Mouse (Mus musculus): ENCODE results near the gene A4galt. TPM values are rescaled to one million over a fixed set of nuclear protein-coding genes. Genes with fewer than 3 reads are reported as not detected.

A4galt gene
- polyA plus RNA-seq, 2 experiments, result 0.07 to 0.08 TPM

DNA sequence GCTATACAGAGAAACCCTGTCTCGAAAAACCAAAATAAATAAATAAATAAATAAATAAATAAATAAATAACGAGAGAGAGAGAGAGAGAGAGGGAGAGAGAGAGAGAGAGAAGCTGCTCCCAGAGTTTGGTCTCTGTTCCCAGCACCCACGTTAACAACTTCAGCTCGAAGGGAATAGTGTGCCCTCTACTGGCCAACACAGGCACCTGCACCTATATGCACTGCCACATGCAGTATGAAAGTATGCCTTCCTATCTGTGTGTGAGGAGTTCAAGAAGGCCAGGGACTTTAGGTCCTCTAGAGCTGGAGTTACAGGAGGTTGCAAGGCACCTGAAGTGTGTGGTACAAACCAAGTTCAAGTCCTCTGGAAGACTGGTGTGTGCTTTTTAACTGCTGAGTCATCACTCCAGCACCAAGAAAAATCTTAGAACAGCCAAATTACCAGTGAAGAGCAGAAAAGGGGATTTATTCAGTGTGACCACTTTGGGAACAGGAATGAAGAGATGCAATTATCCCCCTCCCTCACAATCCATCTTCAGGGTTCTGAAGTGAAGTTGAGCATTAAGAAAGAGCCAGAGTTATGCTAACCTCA is 3.7 kb upstream of the A4galt start:
- Histone ChIP-seq H3K36me3 (replicated peaks; ENCODE audit: control insufficient read depth, insufficient read depth, low read depth) (no peaks in the 10 kb centered on the region), H3K9ac (replicated peaks) (no peak overlapping the region), H3K27me3 (ENCODE audit: control insufficient read depth, insufficient read depth, low read length) (peaks cover 27% of the 10 kb centered on the region), H3K4me1 (replicated peaks; ENCODE audit: control insufficient read depth in 2 of 2, insufficient read depth in 2 of 2, low read length in 1 of 2) (peaks cover 0 to 7% of the 10 kb centered on the region in 2 experiments; a peak in 3 of 4 replicates), H3K4me3 (ENCODE audit: insufficient read depth in 1 of 2, low read depth in 2 of 2, low read length in 2 of 2) (no peak overlapping the region), H3K27ac (no peak overlapping the region), H3K9me3 (ENCODE audit: control insufficient read depth, low read length) (no peaks in the 10 kb centered on the region; the same call in 1 of the 2 replicates), H3K4me2 (ENCODE audit: low read depth) (no peak overlapping the region)
- ATAC-seq (ENCODE audit: insufficient read depth) (no peak), DNase-seq (ENCODE audit: low read depth in 3 of 3, low spot score in 3 of 3) (no peak)
- WGBS (ENCODE audit: insufficient replicate concordance), result 80% methylated on average over 4 of the region's 4 CpGs
- TF ChIP-seq EP300 (IDR thresholded peaks at IDR 0.05; ENCODE audit: low read depth) (no peak), CTCF (IDR thresholded peaks at IDR 0.05; ENCODE audit: low read depth) (peak; percentile 67)

DNA sequence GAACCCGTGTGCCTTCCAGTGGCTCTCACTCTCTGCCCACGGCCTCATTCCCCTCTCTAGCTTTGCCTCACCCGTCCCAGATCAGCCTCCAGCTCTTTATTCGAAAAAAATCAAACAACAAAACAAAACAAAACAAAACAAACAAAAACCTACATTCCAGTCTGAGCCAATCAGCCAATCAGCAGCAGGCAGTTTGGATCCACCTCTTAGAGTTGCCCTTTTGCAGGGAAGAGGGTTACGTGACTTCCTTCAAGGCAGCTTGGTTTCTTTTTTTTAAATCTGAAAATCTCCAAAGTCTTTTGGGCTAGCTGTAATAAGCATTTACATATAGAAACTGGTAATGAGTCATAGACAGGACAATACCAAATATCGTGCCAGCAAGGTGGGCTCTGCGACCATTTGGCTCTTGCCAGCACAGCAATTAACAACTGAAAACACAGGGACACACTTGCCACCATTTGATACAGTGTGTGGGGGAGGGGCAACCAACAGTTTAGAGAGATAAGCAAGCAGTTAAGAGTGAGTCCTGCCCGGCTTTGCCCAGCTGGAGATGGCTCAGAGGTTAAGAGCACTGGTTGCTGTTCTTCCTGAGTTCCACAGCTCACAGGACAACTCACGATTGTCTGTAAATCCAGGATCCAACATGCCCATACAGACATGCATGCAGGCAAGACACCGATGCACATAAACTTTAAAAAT is 2.9 kb upstream of the A4galt start:
- 35% methylated on average over 10 of the region's 10 CpGs for WGBS (ENCODE audit: insufficient replicate concordance)
- peak; percentile 51; the same call in 1 of the 2 replicates for ATAC-seq (ENCODE audit: insufficient read depth)
- TF ChIP-seq EP300 (IDR thresholded peaks at IDR 0.05; ENCODE audit: low read depth) (peak; percentile 18; the same call in 1 of the 2 replicates), CTCF (IDR thresholded peaks at IDR 0.05; ENCODE audit: low read depth) (no peak)
- Histone ChIP-seq H3K4me3 (ENCODE audit: insufficient read depth in 1 of 2, low read depth in 2 of 2, low read length in 2 of 2) (no peak overlapping the region), H3K27ac (no peak overlapping the region), H3K4me1 (replicated peaks; ENCODE audit: control insufficient read depth in 2 of 2, insufficient read depth in 2 of 2, low read length in 1 of 2) (peaks cover 0 to 7% of the 10 kb centered on the region in 2 experiments; a peak in 3 of 4 replicates), H3K4me2 (ENCODE audit: low read depth) (no peak overlapping the region; the same call in 1 of the 2 replicates), H3K27me3 (ENCODE audit: control insufficient read depth, insufficient read depth, low read length) (peaks cover 32% of the 10 kb centered on the region), H3K36me3 (replicated peaks; ENCODE audit: control insufficient read depth, insufficient read depth, low read depth) (no peaks in the 10 kb centered on the region), H3K9ac (replicated peaks) (no peak overlapping the region), H3K9me3 (ENCODE audit: control insufficient read depth, low read length) (no peaks in the 10 kb centered on the region; the same call in 1 of the 2 replicates)
- DNase-seq (ENCODE audit: low read depth in 3 of 3, low spot score in 3 of 3), result peak; percentile 11 to 13 (median 12)

DNA sequence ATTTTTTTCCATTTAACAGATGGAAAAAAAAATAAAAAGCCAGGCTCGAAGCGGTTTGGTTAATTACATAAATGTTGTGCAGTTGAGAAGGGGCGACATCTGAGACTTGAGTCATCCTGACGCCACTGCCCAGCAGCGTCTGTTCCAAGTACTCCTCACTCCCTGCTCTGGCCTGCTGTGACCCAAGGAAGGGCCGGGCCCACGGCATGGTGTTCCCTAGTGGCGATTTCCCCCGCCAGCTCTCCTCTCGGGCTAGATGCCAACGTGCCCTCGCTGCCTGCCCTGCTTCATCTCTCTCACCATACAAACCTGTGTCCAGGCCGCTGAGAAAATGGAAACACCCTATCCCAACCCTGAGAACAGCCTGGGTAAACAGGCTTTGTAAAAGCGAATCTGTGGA is 486 bp upstream of the A4galt start:
- Histone ChIP-seq H3K4me1 (replicated peaks; ENCODE audit: control insufficient read depth in 2 of 2, insufficient read depth in 2 of 2, low read length in 1 of 2) (peaks cover 0 to 7% of the 10 kb centered on the region in 2 experiments; a peak in 3 of 4 replicates), H3K27me3 (ENCODE audit: control insufficient read depth, insufficient read depth, low read length) (peaks cover 34% of the 10 kb centered on the region), H3K27ac (no peak overlapping the region), H3K4me2 (ENCODE audit: low read depth) (no peak overlapping the region), H3K36me3 (replicated peaks; ENCODE audit: control insufficient read depth, insufficient read depth, low read depth) (no peaks in the 10 kb centered on the region), H3K4me3 (ENCODE audit: insufficient read depth in 1 of 2, low read depth in 2 of 2, low read length in 2 of 2) (no peak overlapping the region), H3K9me3 (ENCODE audit: control insufficient read depth, low read length) (no peaks in the 10 kb centered on the region; the same call in 1 of the 2 replicates), H3K9ac (replicated peaks) (no peak overlapping the region)
- WGBS (ENCODE audit: insufficient replicate concordance), result 58% methylated on average over 14 of the region's 14 CpGs
- TF ChIP-seq CTCF (IDR thresholded peaks at IDR 0.05; ENCODE audit: low read depth), result no peak
- no peak for TF ChIP-seq EP300 (IDR thresholded peaks at IDR 0.05; ENCODE audit: low read depth)
- DNase-seq (ENCODE audit: low read depth in 3 of 3, low spot score in 3 of 3), result no peak
- no peak for ATAC-seq (ENCODE audit: insufficient read depth)

DNA sequence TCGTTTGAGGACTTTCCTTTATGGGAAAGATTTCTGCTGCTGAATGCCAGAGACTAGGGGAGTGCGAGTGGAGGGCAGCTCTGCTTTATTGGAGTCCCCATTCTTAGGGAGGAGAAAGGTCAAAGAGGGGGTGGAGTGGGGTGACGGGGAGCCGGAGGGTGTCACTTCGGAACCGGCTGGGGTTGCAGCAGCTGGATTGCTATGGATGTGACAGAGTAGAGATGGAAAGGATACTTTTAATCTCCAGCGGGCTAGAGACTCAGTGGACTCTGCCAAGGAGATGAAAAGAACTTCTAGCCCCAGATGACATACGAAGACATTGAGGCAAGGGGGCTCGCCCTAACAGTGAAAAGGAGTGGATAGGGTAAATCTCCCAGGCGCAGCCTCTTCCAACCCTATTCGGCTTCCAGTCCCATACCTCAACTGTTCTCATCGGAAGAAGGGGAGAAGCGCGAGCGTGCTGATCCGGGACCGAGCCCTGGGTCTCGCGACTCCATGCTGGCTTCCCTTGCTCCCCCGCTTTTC is 861 bp downstream of the A4galt start:
- Histone ChIP-seq H3K4me3 (ENCODE audit: insufficient read depth in 1 of 2, low read depth in 2 of 2, low read length in 2 of 2) (peak overlapping the region; percentile 24 to 36; a peak in 2 of 4 replicates), H3K9me3 (ENCODE audit: control insufficient read depth, low read length) (no peaks in the 10 kb centered on the region; the same call in 1 of the 2 replicates), H3K4me1 (replicated peaks; ENCODE audit: control insufficient read depth in 2 of 2, insufficient read depth in 2 of 2, low read length in 1 of 2) (peaks cover 0 to 7% of the 10 kb centered on the region in 2 experiments; a peak in 3 of 4 replicates), H3K36me3 (replicated peaks; ENCODE audit: control insufficient read depth, insufficient read depth, low read depth) (no peaks in the 10 kb centered on the region), H3K4me2 (ENCODE audit: low read depth) (peak overlapping the region; percentile 50), H3K27me3 (ENCODE audit: control insufficient read depth, insufficient read depth, low read length) (peaks cover 34% of the 10 kb centered on the region), H3K27ac (no peak overlapping the region), H3K9ac (replicated peaks) (no peak overlapping the region)
- no peak for DNase-seq (ENCODE audit: low read depth in 3 of 3, low spot score in 3 of 3)
- no peak for ATAC-seq (ENCODE audit: insufficient read depth)
- WGBS (ENCODE audit: insufficient replicate concordance), result 4% methylated on average over 20 of the region's 20 CpGs
- TF ChIP-seq EP300 (IDR thresholded peaks at IDR 0.05; ENCODE audit: low read depth) (no peak), CTCF (IDR thresholded peaks at IDR 0.05; ENCODE audit: low read depth) (no peak)

Data from liver, embryonic 14.5 days (tissue).